Mouse (Mus musculus) liver, adult 2 months (tissue): Measurements from ENCODE around the gene Dbr1. TPM values are rescaled to one million over a fixed set of nuclear protein-coding genes. Genes with fewer than 3 reads are reported as not detected.
A peak's percentile ranks its signal among the peaks of the same experiment; 100 is the strongest.

Experiments
- DNase-seq: peaks from one replicate; pipeline ENCODE4 v3.0.0-alpha.2; 2011; ENCODE audit warnings: low read depth, low spot score; ENCODE audit errors: extremely low read depth
- H3K27ac ChIP-seq: fragments of 200-500 bp; replicated peaks from 2 replicates; pipeline ENCODE4 v1.5.1; 2012; ENCODE audit warnings: low read depth, mild to moderate bottlenecking, control low read depth, inconsistent platforms, low read length; ENCODE audit not compliant: insufficient read depth
- H3K27me3 ChIP-seq: fragments of 200-500 bp; 2 replicates; pipeline ENCODE4 v1.6.1; 2012; ENCODE audit warnings: mild to moderate bottlenecking, moderate library complexity, low read length, inconsistent platforms; ENCODE audit not compliant: control insufficient read depth, insufficient read depth
- H3K36me3 ChIP-seq: fragments of 200-500 bp; 2 replicates; pipeline ENCODE4 v1.6.1; 2012; ENCODE audit warnings: low read length, inconsistent platforms; ENCODE audit not compliant: control insufficient read depth, insufficient read depth
- H3K4me1 ChIP-seq: fragments of 200-500 bp; 2 replicates; pipeline ENCODE4 v1.6.1; 2011; ENCODE audit warnings: low read length; ENCODE audit not compliant: control insufficient read depth, insufficient read depth
- H3K4me3 ChIP-seq: fragments of 200-500 bp; 2 replicates; pipeline ENCODE4 v1.5.1; 2011; ENCODE audit warnings: low read depth, mild to moderate bottlenecking, control low read depth, low read length, moderate library complexity; ENCODE audit not compliant: insufficient read depth
- H3K79me2 ChIP-seq: fragments of 200-500 bp; 2 replicates; pipeline ENCODE4 v1.6.1; 2012; ENCODE audit warnings: inconsistent platforms, mild to moderate bottlenecking, low read length, moderate library complexity; ENCODE audit not compliant: control insufficient read depth, insufficient read depth
- H3K9ac ChIP-seq: fragments of 200-500 bp; 2 replicates; pipeline ENCODE4 v1.6.1; 2012; ENCODE audit warnings: low read depth, mild to moderate bottlenecking, control low read depth, inconsistent platforms, low read length
- CTCF ChIP-seq: fragments of 200-500 bp; IDR thresholded peaks from 2 replicates; pipeline ENCODE4 v1.5.1; 2011; ENCODE audit warnings: low read depth, low read length, control low read depth
- POLR2A ChIP-seq: fragments of 200-500 bp; IDR thresholded peaks from 2 replicates; pipeline ENCODE4 v1.6.1; 2011; ENCODE audit warnings: low read length, control low read depth; ENCODE audit not compliant: insufficient read depth; ENCODE audit errors: extremely low read depth
- WGBS: fragments of 180-500 bp; shearing (Covaris S2); methylation state at CpG from one replicate; pipeline ENCODE4 v1.1.7; 2018; 5-methylcytosine and 5-hydroxymethylcytosine counted together
- polyA plus RNA-seq: library from polyadenylated mRNA; depleted of rRNA; stranded (reverse); fragments of >200 nt; gene quantifications from 2 replicates; pipeline ENCODE4 v1.2.3, GENCODE M21; 2012
- total RNA-seq: library from RNA; depleted of rRNA; stranded (reverse); fragments of >200 nt; gene quantifications from 2 replicates; pipeline ENCODE4 v1.2.3, GENCODE M21; 2014

The Dbr1 gene
- total and polyA plus RNA-seq, 2 experiments, result 7.1 to 11.5 TPM

- H3K27ac ChIP-seq, result no peak overlapping the region
- no peak overlapping the region for H3K9ac ChIP-seq
- peaks cover 8% of the 10 kb centered on the region; the same call in 1 of the 2 replicates for H3K4me1 ChIP-seq
- peaks cover 7% of the 10 kb centered on the region; the same call in 1 of the 2 replicates for H3K79me2 ChIP-seq
- H3K4me3 ChIP-seq, result no peak overlapping the region
- WGBS, result 6% methylated on average over 11 of the region's 11 CpGs
- no peak for TF ChIP-seq CTCF
- no peak for TF ChIP-seq POLR2A
- no peaks in the 10 kb centered on the region for H3K36me3 ChIP-seq
- DNase-seq, result peak; percentile 82
- H3K27me3 ChIP-seq, result no peaks in the 10 kb centered on the region
Measured at GRCm38 (mm10) chr9:99563714-99564113, 11.9 kb upstream of the Dbr1 start.

- 1% methylated on average over 15 of the region's 15 CpGs for WGBS
- Histone ChIP-seq H3K4me3 (peak overlapping the region; percentile 85), H3K27me3 (no peaks in the 10 kb centered on the region), H3K4me1 (peaks cover 9% of the 10 kb centered on the region; the same call in 1 of the 2 replicates), H3K79me2 (peaks cover 4% of the 10 kb centered on the region; the same call in 1 of the 2 replicates), H3K27ac (peak overlapping the region; percentile 92), H3K36me3 (no peaks in the 10 kb centered on the region), H3K9ac (peak overlapping the region; percentile 85)
- DNase-seq, result peak; percentile 64
- TF ChIP-seq CTCF (peak; percentile 25; the same call in 1 of the 2 replicates), POLR2A (no peak)
Measured at GRCm38 (mm10) chr9:99568023-99568346, 7.6 kb upstream of the Dbr1 start.

- no peaks in the 10 kb centered on the region for H3K36me3 ChIP-seq
- H3K27ac ChIP-seq, result peak within 1 kb of the TSS; percentile 92
- H3K4me3 ChIP-seq, result peak within 1 kb of the TSS; percentile 85
- TF ChIP-seq CTCF, result no peak
- peak; percentile 53; the same call in 1 of the 2 replicates for TF ChIP-seq POLR2A
- no peaks in the 10 kb centered on the region for H3K27me3 ChIP-seq
- WGBS, result under 1% methylated on average over 70 of the region's 70 CpGs
- DNase-seq, result peak; percentile 95
- H3K4me1 ChIP-seq, result peaks cover 9% of the 10 kb centered on the region; the same call in 1 of the 2 replicates
- H3K9ac ChIP-seq, result peak within 1 kb of the TSS; percentile 85
- peaks cover 4% of the 10 kb centered on the region; the same call in 1 of the 2 replicates for H3K79me2 ChIP-seq
Measured at GRCm38 (mm10) chr9:99568347-99569070, 7.1 kb upstream of the Dbr1 start, which contains the start of gene Armc8. Gene Armc8, minus strand, starts transcription at chr9:99568899.

GRCm38 (mm10) chr9:99569071-99569397, 6.6 kb upstream of the Dbr1 start:
- no peaks in the 10 kb centered on the region for H3K27me3 ChIP-seq
- peak overlapping the region; percentile 85 for H3K9ac ChIP-seq
- peaks cover 8% of the 10 kb centered on the region; the same call in 1 of the 2 replicates for H3K4me1 ChIP-seq
- TF ChIP-seq POLR2A, result no peak
- no peak for TF ChIP-seq CTCF
- peaks cover 4% of the 10 kb centered on the region; the same call in 1 of the 2 replicates for H3K79me2 ChIP-seq
- under 1% methylated on average over 9 of the region's 9 CpGs for WGBS
- no peaks in the 10 kb centered on the region for H3K36me3 ChIP-seq
- no peak for DNase-seq
- H3K4me3 ChIP-seq, result peak overlapping the region; percentile 85
- peak overlapping the region; percentile 82 for H3K27ac ChIP-seq

GRCm38 (mm10) chr9:99580655-99581054, 5.1 kb downstream of the Dbr1 start:
- Histone ChIP-seq H3K4me1 (peaks cover 8% of the 10 kb centered on the region), H3K36me3 (peaks cover 26% of the 10 kb centered on the region), H3K79me2 (peaks cover 12% of the 10 kb centered on the region; the same call in 1 of the 2 replicates), H3K9ac (no peak overlapping the region), H3K4me3 (no peak overlapping the region), H3K27me3 (no peaks in the 10 kb centered on the region), H3K27ac (no peak overlapping the region)
- TF ChIP-seq POLR2A (no peak), CTCF (peak; percentile 26; the same call in 1 of the 2 replicates)
- WGBS, result 23% methylated on average over 2 of the region's 2 CpGs
- peak; percentile 49 for DNase-seq

- Histone ChIP-seq H3K27ac (no peak overlapping the region), H3K4me3 (no peak overlapping the region), H3K27me3 (0 out of 2 replicates have a peak, but pooled peaks cover 3% of the 10 kb centered on the region), H3K36me3 (peaks cover 10% of the 10 kb centered on the region; the same call in 1 of the 2 replicates), H3K79me2 (no peaks in the 10 kb centered on the region), H3K4me1 (no peaks in the 10 kb centered on the region), H3K9ac (no peak overlapping the region)
- 30% methylated on average over 8 of the region's 8 CpGs for WGBS
- no peak for DNase-seq
- TF ChIP-seq CTCF (peak; percentile 73), POLR2A (no peak)
Measured at GRCm38 (mm10) chr9:99587505-99588202, 12.1 kb downstream of the Dbr1 start.
